19 mouse cellular contexts compared by ENCODE assay signal in genomic region chr11:36891106-36891505, GRCm38 (mm10).
DNase-seq lines count a peak whose midpoint lies in the region; ATAC-seq and TF ChIP-seq lines count a peak whose summit lies in the region.
"Had no signal": no experiment of that assay in that cellular context is flagged by ENCODE, and none has a peak within 500 bp of the region (broad histone marks: within the 10 kb centered on the region; RNA-seq: fewer than 3 reads in every experiment).

No protein-coding gene starts in this region.

- H3K4me2 ChIP-seq in hindbrain, postnatal 0 days (ENCODE audit: low read depth, low read length) = no peak overlapping the region
- H3K4me2 ChIP-seq in hindbrain, embryonic 13.5 days = no peak overlapping the region
- H3K4me2 ChIP-seq in midbrain, embryonic 14.5 days (ENCODE audit: low read length) = no peak overlapping the region
- H3K4me2 ChIP-seq in midbrain, postnatal 0 days (ENCODE audit: low read depth, low read length, poor library complexity, severe bottlenecking) = no peak overlapping the region
- H3K4me2 ChIP-seq: embryonic facial prominence, embryonic 15.5 days; forebrain, embryonic 13.5 days; heart, embryonic 15.5 days; hindbrain, embryonic 15.5 days; liver, embryonic 11.5 days had no signal

- no peak for ATAC-seq in hindbrain, postnatal 0 days
- no peak for ATAC-seq in hindbrain, embryonic 13.5 days (ENCODE audit: low FRiP score)
- no peak for ATAC-seq in midbrain, embryonic 14.5 days (ENCODE audit: low FRiP score, low TSS enrichment)
- no peak for ATAC-seq in midbrain, postnatal 0 days (ENCODE audit: low FRiP score)
- ATAC-seq: CD4-positive, CD25-positive, alpha-beta regulatory T cell, adult 4 months; forebrain, embryonic 13.5 days had no signal

- no peaks in the 10 kb centered on the region for H3K9me3 ChIP-seq in hindbrain, postnatal 0 days (ENCODE audit: low read length)
- H3K9me3 ChIP-seq in hindbrain, embryonic 13.5 days = no peaks in the 10 kb centered on the region
- no peaks in the 10 kb centered on the region for H3K9me3 ChIP-seq in midbrain, embryonic 14.5 days (ENCODE audit: control insufficient read depth, low read length)
- no peaks in the 10 kb centered on the region for H3K9me3 ChIP-seq in midbrain, embryonic 10.5 days (replicated peaks)
- no peaks in the 10 kb centered on the region for H3K9me3 ChIP-seq in midbrain, postnatal 0 days (ENCODE audit: low read length)
- H3K9me3 ChIP-seq: embryonic facial prominence, embryonic 15.5 days; forebrain, embryonic 13.5 days; heart, embryonic 15.5 days; hindbrain, embryonic 15.5 days had no signal

- H3K9ac ChIP-seq in hindbrain, postnatal 0 days (replicated peaks; ENCODE audit: low read length) = no peak overlapping the region
- no peak overlapping the region for H3K9ac ChIP-seq in hindbrain, embryonic 13.5 days
- H3K9ac ChIP-seq in midbrain, embryonic 14.5 days (replicated peaks; ENCODE audit: low read length) = no peak overlapping the region
- H3K9ac ChIP-seq in midbrain, postnatal 0 days (replicated peaks; ENCODE audit: low read length, poor library complexity, severe bottlenecking) = no peak overlapping the region
- H3K9ac ChIP-seq: embryonic facial prominence, embryonic 15.5 days; forebrain, embryonic 13.5 days; heart, embryonic 15.5 days; hindbrain, embryonic 15.5 days had no signal

- H3K36me3 ChIP-seq in hindbrain, postnatal 0 days (ENCODE audit: insufficient read depth, low read length) = no peaks in the 10 kb centered on the region
- H3K36me3 ChIP-seq in hindbrain, embryonic 13.5 days = no peaks in the 10 kb centered on the region
- H3K36me3 ChIP-seq in midbrain, embryonic 14.5 days (ENCODE audit: control insufficient read depth, insufficient read depth, low read length) = no peaks in the 10 kb centered on the region
- no peaks in the 10 kb centered on the region for H3K36me3 ChIP-seq in midbrain, embryonic 10.5 days
- no peaks in the 10 kb centered on the region for H3K36me3 ChIP-seq in midbrain, postnatal 0 days (ENCODE audit: insufficient read depth, low read length)
- H3K36me3 ChIP-seq: embryonic facial prominence, embryonic 15.5 days; heart, embryonic 15.5 days; hindbrain, embryonic 15.5 days had no signal

- WGBS in hindbrain, postnatal 0 days = 31% methylated on average over 3 of the region's 3 CpGs
- WGBS in hindbrain, embryonic 13.5 days = 28% methylated on average over 3 of the region's 3 CpGs
- 22% methylated on average over 3 of the region's 3 CpGs for WGBS in midbrain, embryonic 14.5 days
- 41% methylated on average over 3 of the region's 3 CpGs for WGBS in midbrain, embryonic 10.5 days
- 24% methylated on average over 3 of the region's 3 CpGs for WGBS in midbrain, postnatal 0 days

- no peak overlapping the region for H3K27ac ChIP-seq in hindbrain, postnatal 0 days
- no peak overlapping the region for H3K27ac ChIP-seq in hindbrain, embryonic 13.5 days
- H3K27ac ChIP-seq in midbrain, embryonic 14.5 days (replicated peaks; ENCODE audit: low read depth, low read length) = peak overlapping the region; percentile 52; the same call in 1 of the 2 replicates
- H3K27ac ChIP-seq in midbrain, embryonic 10.5 days (replicated peaks) = no peak overlapping the region
- H3K27ac ChIP-seq in midbrain, postnatal 0 days (ENCODE audit: low read depth, low read length) = no peak overlapping the region
- H3K27ac ChIP-seq: embryonic facial prominence, embryonic 15.5 days; forebrain, embryonic 13.5 days; gastrocnemius, adult 2 months; heart, embryonic 15.5 days; hindbrain, embryonic 15.5 days had no signal

- no peak for TF ChIP-seq CTCF in hindbrain, postnatal 0 days (IDR thresholded peaks at IDR 0.05; ENCODE audit: low read depth)
- TF ChIP-seq CTCF in midbrain, postnatal 0 days (IDR thresholded peaks at IDR 0.05) = no peak

- DNase-seq in hindbrain, postnatal 0 days (ENCODE audit: low spot score) = peak; percentile 48
- peak; percentile 77 for DNase-seq in midbrain, embryonic 14.5 days
- DNase-seq in midbrain, embryonic 10.5 days (ENCODE audit: low spot score) = no peak
- peak; percentile 38 for DNase-seq in midbrain, postnatal 0 days (ENCODE audit: low spot score)
- DNase-seq in Muller cell, postnatal 12 days (ENCODE audit: inconsistent ontology term) = no peak
- DNase-seq in frontal cortex, adult 2 months (ENCODE audit: extremely low spot score in 1 of 2, low spot score in 1 of 2) = no peak
- DNase-seq: adrenal gland, postnatal 25 days; gastrocnemius, adult 2 months; heart, adult 11 months; kidney, adult 2 months; thymus, adult 2 months had no signal

- H3K4me3 ChIP-seq in hindbrain, postnatal 0 days (ENCODE audit: low read length) = no peak overlapping the region
- H3K4me3 ChIP-seq in hindbrain, embryonic 13.5 days = no peak overlapping the region
- H3K4me3 ChIP-seq in midbrain, embryonic 14.5 days (replicated peaks; ENCODE audit: low read depth, low read length) = no peak overlapping the region
- H3K4me3 ChIP-seq in midbrain, embryonic 10.5 days = no peak overlapping the region
- H3K4me3 ChIP-seq in midbrain, postnatal 0 days (ENCODE audit: low read depth, low read length) = no peak overlapping the region
- H3K4me3 ChIP-seq: embryonic facial prominence, embryonic 15.5 days; forebrain, embryonic 13.5 days; gastrocnemius, adult 2 months; heart, embryonic 15.5 days; hindbrain, embryonic 15.5 days; myocyte had no signal

- H3K4me1 ChIP-seq in hindbrain, postnatal 0 days (ENCODE audit: insufficient read depth, low read length) = no peaks in the 10 kb centered on the region
- H3K4me1 ChIP-seq in hindbrain, embryonic 13.5 days (replicated peaks) = peaks cover 9% of the 10 kb centered on the region
- peaks cover 19% of the 10 kb centered on the region for H3K4me1 ChIP-seq in midbrain, embryonic 14.5 days (ENCODE audit: control insufficient read depth, insufficient read depth, low read length)
- peaks cover 22% of the 10 kb centered on the region for H3K4me1 ChIP-seq in midbrain, embryonic 10.5 days
- no peaks in the 10 kb centered on the region for H3K4me1 ChIP-seq in midbrain, postnatal 0 days (ENCODE audit: insufficient read depth, low read length)
- H3K4me1 ChIP-seq: embryonic facial prominence, embryonic 15.5 days; heart, embryonic 15.5 days had no signal

- no peaks in the 10 kb centered on the region for H3K27me3 ChIP-seq in hindbrain, postnatal 0 days (ENCODE audit: insufficient read depth, low read length)
- H3K27me3 ChIP-seq in hindbrain, embryonic 13.5 days = no peaks in the 10 kb centered on the region
- H3K27me3 ChIP-seq in midbrain, embryonic 14.5 days (ENCODE audit: control insufficient read depth, insufficient read depth, low read length) = no peaks in the 10 kb centered on the region
- H3K27me3 ChIP-seq in midbrain, embryonic 10.5 days (ENCODE audit: low read depth, poor library complexity, severe bottlenecking) = no peaks in the 10 kb centered on the region
- no peaks in the 10 kb centered on the region for H3K27me3 ChIP-seq in midbrain, postnatal 0 days (ENCODE audit: insufficient read depth, low read length)
- H3K27me3 ChIP-seq: embryonic facial prominence, embryonic 15.5 days; forebrain, embryonic 13.5 days; heart, embryonic 15.5 days; hindbrain, embryonic 15.5 days had no signal

Comparison
In these comparisons a context has a peak if more than half of its experiments do, and no peak if none do; other contexts are left out.
1. DNase-seq: peak in hindbrain, postnatal 0 days (single experiment), midbrain, embryonic 14.5 days (single experiment) and midbrain, postnatal 0 days (single experiment); none in midbrain, embryonic 10.5 days (single experiment), Muller cell, postnatal 12 days (single experiment) and frontal cortex, adult 2 months (0 of 2).